Mouse (Mus musculus): Measurements from ENCODE around the gene Cntnap1.

The Cntnap1 gene

DNA sequence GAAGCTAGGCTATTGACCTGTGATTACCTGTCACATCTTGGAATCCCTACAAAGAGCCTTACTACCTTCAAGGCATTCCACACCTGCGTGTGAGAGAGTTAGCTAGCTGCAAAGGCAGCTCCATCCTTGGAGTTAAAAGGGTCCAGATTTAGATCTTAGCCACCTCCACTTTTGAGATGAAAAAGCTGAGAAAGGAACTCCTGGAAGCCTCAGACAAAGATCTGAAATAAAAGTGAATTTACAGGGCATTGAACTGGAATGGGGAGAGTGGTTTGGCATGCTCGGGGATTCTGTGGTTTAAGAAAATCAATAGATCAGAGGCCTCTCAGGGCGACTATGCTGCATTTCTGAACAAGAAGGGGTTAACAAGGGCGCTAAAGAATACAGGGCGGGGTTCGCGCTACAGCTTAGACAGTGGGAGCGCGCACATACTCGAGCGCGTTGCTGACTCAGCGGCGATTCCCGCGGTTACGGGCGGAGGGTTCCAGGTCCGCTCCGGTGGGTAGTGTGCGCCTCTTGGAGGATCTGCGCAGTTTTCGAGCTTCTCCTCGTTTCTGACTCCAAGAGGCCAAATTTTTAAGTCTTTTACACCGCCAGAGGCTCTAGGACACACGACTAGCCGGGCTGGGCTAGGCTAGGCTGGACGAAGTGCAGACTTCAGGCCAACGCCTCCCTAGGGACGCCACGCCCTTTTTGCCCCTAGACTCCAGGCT, 1.6 kb downstream of the Cntnap1 start:
- peak; percentile 70 for DNase-seq

DNA sequence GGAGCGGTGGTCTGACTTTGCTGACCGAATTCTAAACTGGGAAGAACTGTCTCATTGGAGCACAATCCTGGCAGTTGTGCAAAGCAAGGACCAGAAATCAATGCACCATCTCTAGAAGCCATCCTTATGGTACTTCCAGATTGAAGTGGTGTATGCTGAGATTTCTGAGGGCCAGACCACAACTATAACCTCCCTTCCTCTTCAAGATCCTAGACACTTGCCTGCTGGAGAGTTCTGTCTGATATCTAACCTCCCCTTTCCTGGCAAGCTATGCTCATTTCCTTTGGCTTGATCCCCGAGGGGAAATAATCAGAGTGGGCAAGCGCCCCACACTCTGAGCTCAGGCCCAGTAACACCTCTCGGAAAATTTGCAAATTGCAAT, 2.1 kb downstream of the Cntnap1 start:
- no peak for DNase-seq

GRCm38 (mm10) chr11:101173112-101173511, 2.8 kb downstream of the Cntnap1 start:
- no peak for DNase-seq

DNA sequence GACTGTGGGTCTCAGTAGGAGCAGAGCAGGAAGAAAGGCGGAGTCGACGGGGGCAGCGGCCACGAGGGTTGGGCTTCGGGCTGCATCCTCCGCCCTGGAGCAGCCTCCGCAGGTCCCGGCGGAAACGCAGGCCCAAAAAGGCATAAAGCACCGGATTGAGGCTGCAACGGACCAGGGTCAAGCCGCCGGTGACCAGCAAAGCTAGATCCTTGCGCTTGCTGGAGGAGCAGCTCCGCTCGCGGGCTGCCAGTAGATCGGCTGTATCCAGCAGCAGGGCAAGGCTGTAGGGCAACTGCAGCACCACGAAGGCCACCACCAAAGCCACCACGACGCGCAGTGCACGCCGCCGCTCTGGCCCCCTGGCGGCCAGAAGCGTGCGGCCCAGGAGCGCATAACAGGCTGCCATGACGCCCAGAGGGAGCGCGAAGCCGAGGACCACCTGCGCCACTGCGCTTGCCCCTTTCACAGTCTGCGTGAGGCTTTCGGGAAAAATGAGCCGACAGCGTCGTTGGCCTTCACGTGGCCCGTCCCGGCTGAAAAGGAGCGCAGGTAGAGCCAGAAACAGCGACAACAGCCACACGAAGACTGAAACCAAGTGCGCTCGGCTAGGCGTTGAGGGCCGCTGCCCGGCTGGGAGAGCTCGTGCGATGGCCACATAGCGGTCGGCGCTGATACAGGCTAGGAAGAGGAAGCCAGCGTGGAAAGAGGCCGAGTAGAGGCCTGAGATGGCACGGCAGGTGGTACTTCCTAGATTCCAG, 3.5 kb downstream of the Cntnap1 start:
- DNase-seq = peak; percentile 68

DNA sequence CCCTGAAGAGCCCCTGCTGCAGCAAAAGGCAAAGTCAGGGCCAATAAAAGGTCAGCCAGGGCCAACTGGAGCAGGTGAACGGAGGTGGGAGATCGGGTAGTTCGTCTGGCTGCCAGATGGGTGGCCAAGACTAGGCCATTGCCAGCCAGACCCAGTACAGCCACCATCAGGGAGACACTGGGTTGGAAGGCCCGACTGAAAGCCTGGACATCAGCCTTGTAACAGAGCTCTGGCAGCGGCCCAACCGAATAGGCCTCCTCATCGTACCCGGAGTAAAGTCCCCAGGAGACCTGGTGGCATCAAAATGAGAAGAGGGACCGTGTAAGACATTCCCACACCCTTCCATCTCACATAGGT, 4.0 kb downstream of the Cntnap1 start:
- DNase-seq = no peak

DNA sequence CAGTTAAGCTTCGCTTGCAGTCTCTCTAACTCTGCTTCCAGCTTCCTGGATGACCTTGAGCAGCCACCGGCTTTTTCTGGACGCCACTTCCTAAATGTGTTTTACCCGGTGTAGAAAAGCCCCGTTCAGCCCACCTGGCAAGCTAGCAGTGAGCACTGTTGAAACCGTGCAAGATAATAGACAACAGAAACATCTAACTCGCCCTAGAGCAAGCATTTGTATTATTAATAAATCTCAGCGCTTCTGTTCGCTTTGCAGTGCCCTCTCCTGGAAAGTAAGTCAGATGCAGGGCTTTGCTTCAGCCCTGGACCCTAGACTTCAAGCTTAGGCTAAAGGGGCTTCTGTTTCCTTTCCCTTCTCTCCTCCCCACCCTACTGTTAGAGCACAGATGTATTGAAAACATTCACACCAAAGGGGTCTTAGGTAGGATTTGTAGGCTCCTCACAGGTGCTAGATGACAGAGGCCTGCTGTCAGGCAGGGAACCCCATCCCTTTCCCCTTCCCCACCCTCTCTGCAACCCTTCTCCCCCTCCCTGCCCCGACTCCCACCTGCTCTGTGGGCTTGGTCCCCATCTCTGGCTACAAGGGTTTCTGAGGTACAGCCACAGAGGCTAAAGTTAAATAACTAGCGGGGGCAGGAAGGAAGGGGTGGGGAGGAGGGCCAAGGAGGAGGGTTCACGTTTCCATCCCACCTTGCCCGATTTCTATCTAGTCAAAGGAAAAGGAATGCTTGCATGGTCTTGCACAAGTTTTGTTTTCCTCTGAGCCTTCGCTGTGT, 4.7 kb downstream of the Cntnap1 start, which contains the start of gene Ccr10:
Gene Ccr10 (minus strand): TSS at position 593 of the 778 bp plus-strand sequence.
- DNase-seq = no peak

GRCm38 (mm10) chr11:101175636-101176116, 5.4 kb downstream of the Cntnap1 start:
- peak; percentile 62 for DNase-seq

GRCm38 (mm10) chr11:101176117-101176691, 5.9 kb downstream of the Cntnap1 start:
- DNase-seq = no peak

GRCm38 (mm10) chr11:101176933-101177773, 6.8 kb downstream of the Cntnap1 start:
- peak; percentile 80 for DNase-seq

DNA sequence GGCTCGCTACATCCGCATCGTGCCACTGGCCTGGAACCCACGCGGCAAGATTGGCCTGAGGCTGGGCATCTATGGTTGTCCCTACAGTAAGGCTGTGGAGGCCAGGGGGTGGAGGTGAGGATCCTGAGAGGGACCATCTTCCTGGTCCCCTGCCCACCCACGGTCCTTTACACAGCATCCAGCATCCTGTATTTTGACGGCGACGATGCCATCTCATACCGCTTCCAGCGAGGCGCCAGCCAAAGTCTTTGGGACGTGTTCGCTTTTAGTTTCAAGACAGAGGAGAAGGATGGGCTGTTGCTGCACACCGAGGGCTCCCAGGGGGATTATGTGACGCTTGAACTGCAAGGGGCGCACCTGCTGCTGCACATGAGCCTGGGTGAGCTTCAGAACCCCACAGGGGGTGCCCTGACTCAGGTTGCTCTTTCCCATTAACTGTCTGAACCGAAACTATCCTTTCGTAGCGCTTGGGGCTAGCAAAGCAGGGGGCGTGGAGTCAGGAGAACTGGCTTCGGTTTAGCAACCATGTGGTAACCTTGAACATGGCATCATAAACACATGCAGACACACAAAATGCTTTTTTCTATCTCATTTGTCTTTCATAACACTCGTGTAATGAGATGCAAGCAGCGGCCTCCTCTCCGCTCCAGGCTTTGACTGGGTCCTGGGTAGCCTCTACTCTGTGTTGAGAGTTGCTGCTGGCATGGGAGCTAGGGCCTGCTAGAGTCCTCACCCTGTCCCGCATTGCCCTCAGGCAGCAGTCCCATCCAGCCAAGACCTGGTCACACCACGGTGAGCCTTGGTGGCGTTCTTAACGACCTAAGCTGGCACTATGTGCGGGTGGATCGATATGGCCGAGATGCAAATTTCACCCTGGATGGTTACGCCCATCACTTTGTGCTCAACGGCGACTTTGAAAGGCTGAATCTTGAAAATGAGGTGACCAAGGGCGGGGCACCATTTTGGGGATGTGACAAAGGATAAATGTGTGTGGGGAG, 8.0 kb downstream of the Cntnap1 start:
- no peak for DNase-seq

DNA sequence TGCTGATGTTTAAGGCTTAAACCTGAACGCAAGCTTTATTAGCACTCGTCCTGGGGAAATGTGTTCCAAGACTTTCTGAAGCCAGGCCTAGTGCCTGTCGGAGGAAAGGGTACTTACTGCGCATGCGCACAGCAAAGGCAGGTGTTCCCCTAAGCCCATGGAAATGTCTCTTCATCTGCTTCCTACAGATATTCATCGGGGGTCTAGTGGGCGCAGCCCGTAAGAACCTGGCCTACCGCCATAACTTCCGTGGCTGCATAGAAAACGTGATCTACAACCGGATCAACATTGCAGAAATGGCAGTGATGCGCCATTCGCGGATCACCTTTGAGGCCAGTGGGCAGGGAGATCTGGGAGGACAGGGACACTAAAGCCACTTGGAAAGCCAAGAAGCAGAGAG, 9.0 kb downstream of the Cntnap1 start:
- DNase-seq = no peak

DNA sequence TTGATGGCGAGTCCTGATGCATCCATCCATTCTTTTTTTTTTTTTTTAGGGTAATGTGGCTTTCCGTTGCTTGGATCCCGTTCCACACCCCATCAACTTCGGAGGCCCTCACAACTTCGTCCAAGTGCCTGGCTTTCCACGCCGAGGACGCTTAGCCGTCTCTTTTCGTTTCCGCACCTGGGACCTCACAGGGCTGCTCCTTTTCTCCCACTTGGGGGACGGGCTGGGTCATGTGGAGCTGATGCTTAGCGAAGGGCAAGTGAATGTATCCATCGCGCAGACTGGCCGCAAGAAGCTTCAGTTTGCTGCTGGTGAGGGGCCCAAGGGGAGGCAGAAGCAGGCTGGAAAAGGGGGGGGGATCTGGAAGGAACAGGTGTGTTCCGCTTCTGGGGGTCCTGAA, 9.9 kb downstream of the Cntnap1 start:
- DNase-seq = no peak

DNA sequence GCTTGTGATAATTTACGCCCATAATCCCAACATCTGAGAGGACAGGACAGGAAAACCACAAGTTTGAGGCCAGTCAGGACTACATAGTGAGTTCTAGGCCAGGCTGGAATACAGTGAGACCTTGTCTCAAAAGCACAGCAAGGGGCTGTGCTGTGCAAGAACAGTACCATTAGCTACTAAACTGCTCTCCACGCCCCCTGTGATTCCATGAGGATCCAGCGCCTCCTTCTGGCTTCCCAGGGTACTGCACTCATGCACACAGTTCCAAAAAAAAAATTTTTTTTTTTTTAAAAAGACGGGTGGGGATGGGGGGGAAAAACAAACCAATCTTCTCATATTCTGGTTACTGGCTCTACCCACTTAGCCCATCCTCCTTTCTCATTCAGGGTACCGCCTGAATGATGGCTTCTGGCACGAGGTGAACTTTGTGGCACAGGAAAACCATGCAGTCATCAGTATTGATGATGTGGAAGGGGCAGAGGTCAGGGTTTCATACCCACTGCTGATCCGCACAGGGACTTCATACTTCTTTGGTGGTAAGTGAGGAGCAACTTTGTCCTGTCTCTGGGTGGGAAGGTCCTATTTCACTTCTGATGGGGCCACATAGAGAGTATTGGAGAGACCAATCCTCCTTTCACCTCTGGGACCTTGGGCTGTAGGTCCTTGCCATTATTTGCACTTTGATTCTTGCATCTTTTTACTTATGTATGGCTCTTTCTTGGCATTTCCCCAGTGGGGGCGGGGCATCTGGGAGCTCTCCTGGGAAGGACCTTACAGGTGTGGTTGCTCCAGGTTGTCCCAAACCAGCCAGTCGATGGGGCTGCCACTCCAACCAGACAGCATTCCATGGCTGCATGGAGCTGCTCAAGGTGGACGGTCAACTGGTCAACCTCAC, 10.8 kb downstream of the Cntnap1 start:
- DNase-seq = peak; percentile 76

DNA sequence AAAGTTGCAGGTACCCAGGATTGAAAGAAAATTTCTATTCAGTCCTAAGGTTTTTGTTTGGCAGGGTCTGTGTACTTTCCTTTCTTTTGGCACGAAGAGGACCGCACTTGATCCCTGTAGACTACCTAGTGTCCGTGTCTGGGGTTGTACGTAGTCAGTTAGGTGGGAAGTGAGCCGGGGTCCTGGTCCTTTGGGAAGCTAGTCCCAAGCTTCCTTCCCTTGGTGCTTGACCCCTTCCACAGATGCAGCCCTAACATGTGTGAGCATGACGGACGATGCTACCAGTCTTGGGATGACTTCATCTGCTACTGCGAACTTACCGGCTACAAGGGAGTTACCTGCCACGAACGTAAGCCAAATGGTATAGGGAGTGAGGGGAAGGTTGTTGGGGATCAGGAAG, 11.6 kb downstream of the Cntnap1 start:
- DNase-seq = no peak

DNA sequence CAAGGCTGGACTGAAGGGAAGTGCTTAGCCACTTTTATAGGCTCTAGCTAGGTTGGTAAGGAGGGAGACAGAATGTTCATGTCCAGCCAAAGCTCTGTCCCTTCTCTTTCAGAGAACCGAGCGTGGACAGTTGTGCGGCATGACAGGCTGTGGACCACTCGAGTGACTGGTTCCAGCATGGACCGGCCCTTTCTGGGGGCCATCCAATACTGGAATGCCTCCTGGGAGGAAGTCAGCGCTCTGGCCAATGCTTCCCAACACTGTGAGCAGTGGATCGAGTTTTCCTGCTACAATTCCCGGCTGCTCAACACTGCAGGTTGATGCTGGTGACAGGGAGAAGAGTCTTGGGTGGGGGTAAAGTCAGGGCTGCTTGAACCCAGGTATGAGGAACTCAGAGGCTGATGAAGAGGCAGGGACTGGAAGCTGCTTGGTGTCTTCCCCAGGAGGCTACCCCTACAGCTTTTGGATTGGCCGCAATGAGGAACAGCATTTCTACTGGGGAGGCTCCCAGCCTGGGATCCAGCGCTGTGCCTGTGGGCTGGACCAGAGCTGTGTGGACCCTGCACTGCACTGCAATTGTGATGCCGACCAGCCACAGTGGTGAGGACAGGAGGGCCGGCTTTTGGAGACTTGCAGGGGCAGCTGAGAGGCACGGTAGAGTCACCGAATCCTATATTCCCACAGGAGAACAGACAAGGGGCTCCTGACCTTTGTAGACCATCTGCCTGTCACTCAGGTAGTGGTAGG, 12.6 kb downstream of the Cntnap1 start:
- no peak for DNase-seq

- no peak for DNase-seq
Observed at GRCm38 (mm10) chr11:101184984-101185383, 14.7 kb downstream of the Cntnap1 start.

- no peak for DNase-seq
Observed at GRCm38 (mm10) chr11:101185441-101185840, 15.1 kb downstream of the Cntnap1 start.

GRCm38 (mm10) chr11:101186526-101187247, 16.4 kb downstream of the Cntnap1 start:
- no peak for DNase-seq

Data from right cerebral cortex, postnatal 14 days (tissue).